Mouse (Mus musculus) lung, embryonic 15.5 days (tissue): ENCODE measurements around the gene Tmem117. TPM values are rescaled to one million over a fixed set of nuclear protein-coding genes. Genes with fewer than 3 reads are reported as not detected.

Source experiments
- ATAC-seq: fragments of 200-750 bp; cut with Nextera tagmentation; 2 replicates; pipeline ENCODE4 v1.8.0; 2017; ENCODE audit warnings: moderate number of reproducible peaks, borderline replicate concordance; ENCODE audit not compliant: low FRiP score, low TSS enrichment; ENCODE audit errors: extremely low read depth
- H3K27ac ChIP-seq: fragments of 300-500 bp; sonication (generic); 2 replicates; pipeline ENCODE4 v1.5.1; 2015; ENCODE audit warnings: moderate library complexity, mild to moderate bottlenecking, inconsistent platforms
- H3K27me3 ChIP-seq: fragments of 300-500 bp; sonication (generic); 2 replicates; pipeline ENCODE4 v1.6.1; 2015; ENCODE audit warnings: inconsistent platforms
- H3K36me3 ChIP-seq: fragments of 300-500 bp; sonication (generic); 2 replicates; pipeline ENCODE4 v1.6.1; 2015; ENCODE audit warnings: inconsistent platforms
- H3K4me1 ChIP-seq: fragments of 300-500 bp; sonication (generic); 2 replicates; pipeline ENCODE4 v1.6.1; 2015; ENCODE audit warnings: inconsistent platforms
- H3K4me2 ChIP-seq: fragments of 300-500 bp; sonication (generic); 2 replicates; pipeline ENCODE4 v1.6.1; 2015; ENCODE audit warnings: inconsistent platforms, mild to moderate bottlenecking, moderate library complexity
- H3K4me3 ChIP-seq: fragments of 300-500 bp; sonication (generic); 2 replicates; pipeline ENCODE4 v1.5.1; 2015; ENCODE audit warnings: mild to moderate bottlenecking, inconsistent platforms
- H3K9ac ChIP-seq: fragments of 300-500 bp; sonication (generic); 2 replicates; pipeline ENCODE4 v1.6.1; 2015; ENCODE audit warnings: inconsistent platforms
- H3K9me3 ChIP-seq: fragments of 300-500 bp; sonication (generic); 2 replicates; pipeline ENCODE4 v1.6.1; 2016; ENCODE audit warnings: inconsistent platforms
- WGBS: fragments of 180-500 bp; shearing (Covaris S2); methylation state at CpG from one replicate; pipeline ENCODE4 v1.1.7; 2015; 5-methylcytosine and 5-hydroxymethylcytosine counted together
- polyA plus RNA-seq: library from polyadenylated mRNA; unstranded; fragments of >200 nt; fragmentation: Nextera tagmentation; extraction: Ambion mirVana; gene quantifications from 2 replicates; pipeline ENCODE4 v1.2.1, GENCODE M21; 2015

Gene Tmem117
- polyA plus RNA-seq, 1 experiment from 2014 or later = 3.7 TPM

DNA sequence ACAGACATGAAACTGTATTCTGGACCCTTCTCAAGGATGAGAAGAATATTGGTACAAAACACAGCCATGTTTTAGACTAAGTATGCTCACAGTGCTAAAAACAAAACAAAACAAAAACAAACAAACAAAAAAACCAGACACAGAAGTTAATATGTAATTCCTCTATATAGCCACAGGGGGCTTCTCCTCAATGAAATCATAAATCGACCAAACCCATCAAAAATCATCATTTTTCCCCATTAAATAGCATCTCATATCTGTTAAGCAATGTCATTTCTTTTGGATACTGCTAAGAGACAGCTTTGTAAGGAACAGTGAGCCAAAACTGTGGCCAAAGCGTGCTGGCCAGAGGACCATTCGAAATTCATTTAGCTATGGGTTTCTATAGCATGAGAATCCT lies 206.6 kb downstream of the Tmem117 start:
- Histone ChIP-seq H3K36me3 (no peaks in the 10 kb centered on the region), H3K27ac (no peak overlapping the region), H3K4me1 (no peaks in the 10 kb centered on the region), H3K4me3 (no peak overlapping the region), H3K4me2 (no peak overlapping the region), H3K9ac (no peak overlapping the region), H3K27me3 (no peaks in the 10 kb centered on the region), H3K9me3 (no peaks in the 10 kb centered on the region)
- no peak for ATAC-seq
- WGBS = 84% methylated on average over 3 of the region's 3 CpGs

DNA sequence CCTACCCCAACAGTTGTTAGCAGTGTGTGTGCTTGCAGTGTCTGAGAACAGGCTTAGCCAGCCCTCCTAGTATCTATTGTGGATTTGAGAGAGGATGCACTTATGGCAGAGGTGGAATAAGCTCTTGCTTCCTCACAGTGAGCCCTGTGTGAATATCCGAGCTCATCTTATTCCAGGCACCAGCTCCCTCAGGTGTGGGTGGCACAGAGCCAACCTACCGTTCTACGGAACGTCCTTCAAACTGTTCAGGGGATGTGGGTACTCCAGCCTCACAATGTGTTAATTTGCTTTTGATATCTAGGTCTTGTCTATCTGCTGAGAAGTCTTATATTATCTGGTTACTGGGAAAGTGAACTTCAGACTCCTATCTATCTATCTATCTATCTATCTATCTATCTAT lies 209.6 kb downstream of the Tmem117 start:
- H3K4me1 ChIP-seq = no peaks in the 10 kb centered on the region
- no peaks in the 10 kb centered on the region for H3K27me3 ChIP-seq
- no peak overlapping the region for H3K4me3 ChIP-seq
- no peak overlapping the region for H3K9ac ChIP-seq
- no peak for ATAC-seq
- H3K36me3 ChIP-seq = no peaks in the 10 kb centered on the region
- H3K4me2 ChIP-seq = no peak overlapping the region
- H3K9me3 ChIP-seq = no peaks in the 10 kb centered on the region
- WGBS = 71% methylated on average over 4 of the region's 4 CpGs
- no peak overlapping the region for H3K27ac ChIP-seq

DNA sequence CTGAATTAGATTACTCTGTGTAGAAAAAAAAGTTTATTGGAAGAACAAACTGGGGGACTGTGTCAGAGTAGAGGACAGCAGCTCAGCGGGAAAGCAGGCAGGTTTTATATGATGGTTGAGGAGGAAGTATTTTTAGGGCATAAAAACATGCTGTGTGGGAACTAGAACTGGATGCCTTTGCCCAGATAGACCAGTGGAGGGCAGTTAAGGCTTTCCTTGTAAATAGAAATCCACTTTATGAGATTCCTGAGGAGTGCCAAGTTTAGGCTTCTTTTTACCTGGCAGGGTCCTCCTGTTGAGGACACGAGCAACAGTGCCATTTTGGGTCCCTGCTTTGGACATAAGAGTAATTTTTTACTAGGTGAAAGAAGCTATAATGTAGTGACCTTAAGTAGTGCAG lies 218.5 kb downstream of the Tmem117 start:
- no peaks in the 10 kb centered on the region for H3K36me3 ChIP-seq
- H3K9ac ChIP-seq = no peak overlapping the region
- no peak overlapping the region for H3K27ac ChIP-seq
- H3K9me3 ChIP-seq = no peaks in the 10 kb centered on the region
- H3K4me1 ChIP-seq = no peaks in the 10 kb centered on the region
- ATAC-seq = no peak
- WGBS = 68% methylated on average over 2 of the region's 2 CpGs
- H3K27me3 ChIP-seq = no peaks in the 10 kb centered on the region
- H3K4me3 ChIP-seq = no peak overlapping the region
- no peak overlapping the region for H3K4me2 ChIP-seq

DNA sequence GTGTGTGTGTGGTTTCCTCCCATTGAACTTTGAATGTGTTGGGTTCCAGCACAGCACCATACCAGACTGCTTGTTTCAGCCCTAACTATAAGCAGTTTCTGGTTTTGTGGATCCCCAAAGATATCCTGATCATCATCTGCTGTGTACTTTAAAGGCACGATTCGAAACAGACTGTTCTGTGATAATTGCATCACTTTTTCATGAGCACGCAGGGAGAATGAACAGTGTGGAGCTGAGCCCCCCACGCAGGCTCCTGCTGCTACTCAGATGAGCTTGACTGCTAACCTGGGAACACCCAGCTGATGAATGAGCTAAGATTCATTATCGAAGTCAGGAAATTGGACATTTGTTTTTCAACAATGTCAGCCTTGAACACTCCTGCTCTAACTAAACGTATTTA lies 230.6 kb downstream of the Tmem117 start:
- no peak overlapping the region for H3K9ac ChIP-seq
- WGBS = 75% methylated on average over 6 of the region's 6 CpGs
- no peak for ATAC-seq
- H3K4me3 ChIP-seq = no peak overlapping the region
- H3K27me3 ChIP-seq = no peaks in the 10 kb centered on the region
- H3K27ac ChIP-seq = no peak overlapping the region
- no peaks in the 10 kb centered on the region for H3K9me3 ChIP-seq
- H3K4me1 ChIP-seq = no peaks in the 10 kb centered on the region
- H3K36me3 ChIP-seq = no peaks in the 10 kb centered on the region
- no peak overlapping the region for H3K4me2 ChIP-seq

DNA sequence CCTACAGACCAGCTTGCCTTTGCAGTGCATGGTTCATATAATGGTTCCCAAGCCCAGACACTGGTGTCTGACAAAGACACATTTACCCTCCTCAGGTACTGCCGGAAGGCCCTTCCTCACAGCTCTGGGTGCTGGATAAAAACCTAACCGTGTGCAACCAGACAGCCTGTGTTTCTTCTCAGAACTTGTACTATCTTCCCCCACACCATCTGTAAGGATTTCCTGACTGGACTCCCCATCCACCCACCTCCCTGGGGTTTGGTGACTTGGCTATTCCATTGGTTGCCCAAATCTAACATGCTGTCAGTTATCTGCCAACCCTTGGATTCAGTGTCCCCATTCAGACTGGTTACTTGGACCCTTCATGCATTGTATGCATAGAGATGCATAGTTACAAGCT lies 232.1 kb downstream of the Tmem117 start:
- Histone ChIP-seq H3K4me2 (no peak overlapping the region), H3K9me3 (no peaks in the 10 kb centered on the region), H3K9ac (no peak overlapping the region), H3K4me1 (no peaks in the 10 kb centered on the region), H3K4me3 (no peak overlapping the region), H3K27ac (no peak overlapping the region), H3K27me3 (no peaks in the 10 kb centered on the region), H3K36me3 (no peaks in the 10 kb centered on the region)
- 92% methylated on average over 2 of the region's 2 CpGs for WGBS
- ATAC-seq = no peak

DNA sequence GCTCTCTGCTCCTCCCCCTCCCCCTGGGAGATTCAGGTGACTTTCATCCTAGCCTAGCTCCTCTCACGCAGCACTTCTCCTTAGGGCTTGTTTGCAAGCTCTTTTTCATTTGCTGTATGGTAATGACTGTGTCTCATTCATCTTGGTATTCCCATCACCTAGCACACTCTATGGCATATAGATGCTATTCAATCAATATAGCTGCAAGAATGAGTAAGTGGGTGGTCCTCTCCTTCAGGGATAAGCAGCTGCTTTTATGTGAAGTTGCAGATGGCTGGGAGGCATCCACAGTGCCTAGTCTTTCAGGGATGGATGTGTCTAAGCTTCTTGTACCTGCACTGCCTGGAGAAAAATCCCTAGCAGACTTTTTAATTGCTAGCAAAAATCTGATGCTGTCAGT lies 235.1 kb downstream of the Tmem117 start:
- 45% methylated on average over 1 of the region's 1 CpGs for WGBS

DNA sequence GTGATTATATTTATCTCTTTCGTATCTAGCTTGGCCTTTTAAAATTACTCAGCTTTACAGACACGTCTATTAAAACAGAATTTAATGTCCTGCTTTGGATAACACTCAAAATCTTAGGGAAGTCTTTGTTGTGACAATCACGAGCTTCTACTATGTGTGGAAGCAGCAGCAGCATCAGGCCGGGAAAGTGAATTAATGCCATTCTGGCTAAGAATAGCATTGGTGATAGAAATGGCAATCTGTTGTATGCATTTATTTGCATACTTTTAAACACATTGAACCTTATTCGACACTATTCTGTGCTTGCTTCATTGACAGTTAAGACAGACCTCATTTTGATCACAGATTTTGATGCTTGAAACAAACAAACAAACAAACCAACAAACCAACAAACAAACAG lies 239.3 kb downstream of the Tmem117 start:
- H3K4me1 ChIP-seq = no peaks in the 10 kb centered on the region
- 72% methylated on average over 5 of the region's 5 CpGs for WGBS
- H3K27me3 ChIP-seq = no peaks in the 10 kb centered on the region
- H3K4me3 ChIP-seq = no peak overlapping the region
- H3K9me3 ChIP-seq = no peaks in the 10 kb centered on the region
- H3K36me3 ChIP-seq = no peaks in the 10 kb centered on the region
- no peak overlapping the region for H3K4me2 ChIP-seq
- no peak for ATAC-seq
- no peak overlapping the region for H3K27ac ChIP-seq
- no peak overlapping the region for H3K9ac ChIP-seq

More for the DNA sequence above, 235.1 kb downstream of the Tmem117 start:
- H3K4me1 ChIP-seq = no peaks in the 10 kb centered on the region
- H3K4me3 ChIP-seq = no peak overlapping the region
- H3K36me3 ChIP-seq = no peaks in the 10 kb centered on the region
- no peak overlapping the region for H3K9ac ChIP-seq
- H3K4me2 ChIP-seq = no peak overlapping the region
- no peaks in the 10 kb centered on the region for H3K27me3 ChIP-seq
- no peak overlapping the region for H3K27ac ChIP-seq
- ATAC-seq = no peak
- H3K9me3 ChIP-seq = no peaks in the 10 kb centered on the region

DNA sequence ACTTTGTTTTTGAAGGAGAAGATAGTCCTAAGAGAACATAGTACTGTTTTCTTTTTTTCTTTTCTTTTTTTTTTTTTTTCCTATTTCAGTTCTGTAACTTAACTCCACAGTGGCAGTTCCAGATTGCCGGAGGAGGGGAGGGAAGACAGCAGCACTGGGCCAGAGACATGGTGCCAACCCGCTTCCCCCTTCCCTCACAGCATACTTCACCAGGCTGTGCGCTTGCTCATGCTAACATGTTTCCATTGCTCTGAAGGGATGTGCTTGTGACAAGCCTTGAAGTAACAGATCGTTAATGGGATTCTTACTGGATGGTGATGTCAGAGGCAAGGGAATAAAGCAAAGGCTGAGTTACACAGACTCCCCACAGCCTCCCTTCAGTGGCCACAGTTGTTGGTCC lies 256.0 kb downstream of the Tmem117 start:
- no peak overlapping the region for H3K27ac ChIP-seq
- H3K36me3 ChIP-seq = no peaks in the 10 kb centered on the region
- H3K4me2 ChIP-seq = no peak overlapping the region
- H3K4me3 ChIP-seq = no peak overlapping the region
- no peaks in the 10 kb centered on the region for H3K4me1 ChIP-seq
- no peak overlapping the region for H3K9ac ChIP-seq
- 55% methylated on average over 4 of the region's 4 CpGs for WGBS
- no peaks in the 10 kb centered on the region for H3K9me3 ChIP-seq
- no peaks in the 10 kb centered on the region for H3K27me3 ChIP-seq
- ATAC-seq = no peak

DNA sequence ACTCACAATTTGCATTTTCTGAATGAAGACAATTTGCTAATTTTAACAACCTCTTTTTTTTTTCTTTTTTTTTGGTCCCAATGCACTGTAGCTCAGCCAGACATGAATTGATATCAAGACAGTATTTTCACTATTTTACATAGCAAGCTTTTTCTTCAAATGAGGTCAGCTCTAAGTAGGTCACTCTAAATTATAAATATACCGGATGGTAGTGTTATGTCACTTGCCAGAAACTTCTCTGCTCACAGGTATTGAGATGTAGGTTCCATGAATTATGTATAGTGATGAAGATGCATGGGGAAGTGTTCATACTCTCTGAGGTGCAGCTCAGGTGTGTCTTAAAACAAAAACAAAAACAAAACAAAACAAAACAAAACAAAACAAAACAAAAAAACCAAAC lies 264.2 kb downstream of the Tmem117 start:
- Histone ChIP-seq H3K4me3 (no peak overlapping the region), H3K4me2 (no peak overlapping the region), H3K27me3 (no peaks in the 10 kb centered on the region), H3K27ac (no peak overlapping the region), H3K9me3 (no peaks in the 10 kb centered on the region), H3K4me1 (no peaks in the 10 kb centered on the region), H3K9ac (no peak overlapping the region), H3K36me3 (no peaks in the 10 kb centered on the region)
- WGBS = 67% methylated on average over 1 of the region's 1 CpGs
- ATAC-seq = no peak

DNA sequence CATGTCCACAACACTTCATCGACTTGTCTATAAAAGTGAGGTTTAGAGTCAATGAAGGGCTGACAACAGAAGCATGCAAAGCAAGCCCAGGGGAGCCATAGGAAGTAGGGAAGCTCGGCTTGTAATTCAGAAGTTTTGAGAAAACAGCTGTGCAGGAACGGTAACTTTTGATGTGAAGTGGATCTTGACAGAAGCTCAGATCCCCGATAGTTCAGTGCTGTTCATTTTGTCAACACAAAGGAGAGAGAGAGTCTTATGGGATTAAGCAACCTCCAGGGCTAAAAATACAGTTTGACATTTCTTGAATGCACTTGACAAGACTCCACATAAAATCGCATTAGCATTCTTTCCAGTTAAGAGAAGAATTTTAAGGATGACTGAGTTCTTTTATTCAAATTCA lies 265.1 kb downstream of the Tmem117 start:
- H3K4me3 ChIP-seq = no peak overlapping the region
- ATAC-seq = no peak
- H3K4me2 ChIP-seq = no peak overlapping the region
- WGBS = 54% methylated on average over 5 of the region's 5 CpGs
- H3K27me3 ChIP-seq = no peaks in the 10 kb centered on the region
- no peaks in the 10 kb centered on the region for H3K4me1 ChIP-seq
- H3K36me3 ChIP-seq = no peaks in the 10 kb centered on the region
- no peak overlapping the region for H3K9ac ChIP-seq
- no peak overlapping the region for H3K27ac ChIP-seq
- H3K9me3 ChIP-seq = no peaks in the 10 kb centered on the region

DNA sequence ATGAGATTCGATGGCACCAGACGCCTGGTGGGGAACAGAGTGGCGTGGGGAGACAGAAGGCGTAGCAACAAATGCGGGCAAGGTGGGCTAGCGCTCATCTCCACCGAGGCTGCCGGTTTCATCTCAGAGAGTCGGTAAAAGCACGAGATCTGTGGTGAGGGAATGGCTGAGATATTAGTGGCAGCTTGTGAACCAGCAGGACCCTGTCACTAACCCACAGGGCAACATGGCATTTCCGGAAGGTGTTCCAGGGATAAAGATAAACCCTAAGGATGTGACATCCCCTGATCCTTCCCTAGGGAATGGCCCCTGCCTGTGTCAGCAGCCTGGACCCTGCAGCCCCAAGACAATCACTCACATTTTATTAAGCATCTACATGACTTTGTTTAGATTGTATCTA lies 266.6 kb downstream of the Tmem117 start:
- 84% methylated on average over 11 of the region's 11 CpGs for WGBS

DNA sequence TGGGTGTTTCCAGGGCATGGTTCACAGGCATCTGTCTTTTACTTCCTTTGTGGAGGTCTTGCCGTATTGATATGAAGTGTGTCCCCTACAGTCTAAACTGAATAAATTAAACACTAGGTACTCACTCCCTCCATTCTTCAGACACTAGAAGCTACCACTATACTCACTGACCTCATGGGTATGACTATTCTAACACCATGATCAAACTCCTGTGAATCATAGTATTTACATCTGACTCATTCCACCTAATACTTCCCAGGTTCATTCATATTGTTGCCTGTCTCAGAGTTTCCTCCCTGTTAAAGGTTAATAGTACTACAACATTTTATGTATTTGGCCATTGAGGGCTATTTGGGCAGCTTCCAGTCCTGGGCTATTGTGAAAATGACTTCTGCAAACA lies 274.2 kb downstream of the Tmem117 start:
- no peak overlapping the region for H3K9ac ChIP-seq
- H3K9me3 ChIP-seq = no peaks in the 10 kb centered on the region
- H3K4me3 ChIP-seq = no peak overlapping the region
- no peaks in the 10 kb centered on the region for H3K4me1 ChIP-seq
- H3K36me3 ChIP-seq = no peaks in the 10 kb centered on the region
- WGBS = 88% methylated on average over 1 of the region's 1 CpGs
- ATAC-seq = no peak
- H3K27ac ChIP-seq = no peak overlapping the region
- H3K4me2 ChIP-seq = no peak overlapping the region
- no peaks in the 10 kb centered on the region for H3K27me3 ChIP-seq

More for the DNA sequence above, 266.6 kb downstream of the Tmem117 start:
- no peak overlapping the region for H3K4me3 ChIP-seq
- no peaks in the 10 kb centered on the region for H3K36me3 ChIP-seq
- H3K27me3 ChIP-seq = no peaks in the 10 kb centered on the region
- no peaks in the 10 kb centered on the region for H3K4me1 ChIP-seq
- no peak for ATAC-seq
- H3K4me2 ChIP-seq = no peak overlapping the region
- no peaks in the 10 kb centered on the region for H3K9me3 ChIP-seq
- H3K27ac ChIP-seq = no peak overlapping the region
- H3K9ac ChIP-seq = no peak overlapping the region

DNA sequence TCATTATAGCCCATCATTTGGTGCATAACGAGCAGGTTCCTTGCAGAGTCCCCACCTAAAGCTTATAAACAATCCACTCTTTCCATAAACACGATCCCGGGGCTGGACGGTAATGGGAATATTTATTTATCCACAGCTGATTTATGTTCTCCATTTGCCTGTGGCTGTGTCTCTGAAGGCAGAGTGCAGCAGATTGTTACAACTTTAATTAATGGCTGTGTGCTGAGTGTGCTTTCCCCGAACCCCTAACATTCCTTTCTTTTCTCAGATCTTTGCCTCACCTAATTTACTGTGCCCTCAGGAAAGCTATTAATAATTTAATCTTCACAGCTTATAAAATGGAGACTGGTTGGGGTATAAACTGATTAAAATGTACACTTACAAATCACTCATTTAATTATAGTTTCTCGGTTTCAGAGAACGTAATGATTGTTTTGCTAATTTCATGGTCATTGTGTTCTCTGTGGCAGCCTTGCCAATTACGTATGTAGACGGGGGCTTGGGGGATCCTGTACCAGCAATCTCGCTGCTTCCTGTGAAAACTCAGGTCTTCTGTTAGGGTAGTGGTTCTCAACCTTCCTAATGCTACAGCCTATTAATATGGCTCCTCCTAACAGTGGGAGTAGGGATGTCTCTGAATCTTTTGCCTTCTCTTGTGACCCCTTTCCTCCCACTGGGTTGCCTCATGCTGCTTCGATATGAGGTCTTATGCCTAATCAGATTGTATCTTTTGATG lies 275.8 kb downstream of the Tmem117 start:
- H3K4me2 ChIP-seq = no peak overlapping the region
- ATAC-seq = no peak
- H3K36me3 ChIP-seq = no peaks in the 10 kb centered on the region
- no peak overlapping the region for H3K9ac ChIP-seq
- no peaks in the 10 kb centered on the region for H3K27me3 ChIP-seq
- H3K4me1 ChIP-seq = no peaks in the 10 kb centered on the region
- H3K4me3 ChIP-seq = no peak overlapping the region
- 47% methylated on average over 11 of the region's 11 CpGs for WGBS
- H3K27ac ChIP-seq = no peak overlapping the region
- H3K9me3 ChIP-seq = no peaks in the 10 kb centered on the region
